Mouse (Mus musculus): Measurements from ENCODE around the gene Kirrel. TPM values are rescaled to one million over a fixed set of nuclear protein-coding genes. Genes with fewer than 3 reads are reported as not detected.

Gene Kirrel
- polyA plus RNA-seq, 1 experiment: 6.0 TPM

- no peak for TF ChIP-seq POLR2A (IDR thresholded peaks at IDR 0.05; ENCODE audit: low read depth, low read length)
- TF ChIP-seq CTCF (IDR thresholded peaks at IDR 0.05; ENCODE audit: extremely low read depth, insufficient read depth, insufficient read length, insufficient replicate concordance): no peak
- Histone ChIP-seq H3K4me3 (ENCODE audit: extremely low read depth, insufficient read depth, insufficient read length) (no peak overlapping the region), H3K27me3 (ENCODE audit: control insufficient read depth, insufficient read depth, low read length) (no peaks in the 10 kb centered on the region), H3K36me3 (ENCODE audit: control insufficient read depth, insufficient read depth, low read length) (no peaks in the 10 kb centered on the region), H3K27ac (ENCODE audit: insufficient read depth, low read length) (no peak overlapping the region), H3K4me1 (ENCODE audit: control insufficient read depth, insufficient read depth, insufficient read length) (no peaks in the 10 kb centered on the region)
- no peak for DNase-seq (ENCODE audit: low read depth in 1 of 2, low spot score in 2 of 2)
- WGBS: 83% methylated on average over 7 of the region's 7 CpGs
Measured at GRCm38 (mm10) chr3:87076161-87076560, 98.4 kb downstream of the Kirrel start.

GRCm38 (mm10) chr3:87072612-87073515 lies 101.7 kb downstream of the Kirrel start:
- Histone ChIP-seq H3K4me3 (ENCODE audit: extremely low read depth, insufficient read depth, insufficient read length) (no peak overlapping the region), H3K36me3 (ENCODE audit: control insufficient read depth, insufficient read depth, low read length) (no peaks in the 10 kb centered on the region), H3K27ac (ENCODE audit: insufficient read depth, low read length) (no peak overlapping the region), H3K27me3 (ENCODE audit: control insufficient read depth, insufficient read depth, low read length) (no peaks in the 10 kb centered on the region), H3K4me1 (ENCODE audit: control insufficient read depth, insufficient read depth, insufficient read length) (no peaks in the 10 kb centered on the region)
- TF ChIP-seq CTCF (IDR thresholded peaks at IDR 0.05; ENCODE audit: extremely low read depth, insufficient read depth, insufficient read length, insufficient replicate concordance) (no peak), POLR2A (IDR thresholded peaks at IDR 0.05; ENCODE audit: low read depth, low read length) (no peak)
- DNase-seq (ENCODE audit: low read depth in 1 of 2, low spot score in 2 of 2): no peak
- WGBS: 75% methylated on average over 13 of the region's 13 CpGs

- Histone ChIP-seq H3K27me3 (ENCODE audit: control insufficient read depth, insufficient read depth, low read length) (no peaks in the 10 kb centered on the region), H3K36me3 (ENCODE audit: control insufficient read depth, insufficient read depth, low read length) (no peaks in the 10 kb centered on the region), H3K4me3 (ENCODE audit: extremely low read depth, insufficient read depth, insufficient read length) (no peak overlapping the region), H3K4me1 (ENCODE audit: control insufficient read depth, insufficient read depth, insufficient read length) (no peaks in the 10 kb centered on the region), H3K27ac (ENCODE audit: insufficient read depth, low read length) (no peak overlapping the region)
- TF ChIP-seq POLR2A (IDR thresholded peaks at IDR 0.05; ENCODE audit: low read depth, low read length) (no peak), CTCF (IDR thresholded peaks at IDR 0.05; ENCODE audit: extremely low read depth, insufficient read depth, insufficient read length, insufficient replicate concordance) (no peak)
- DNase-seq (ENCODE audit: low read depth in 1 of 2, low spot score in 2 of 2): no peak
- 78% methylated on average over 3 of the region's 3 CpGs for WGBS
Measured at GRCm38 (mm10) chr3:87072191-87072590, 102.4 kb downstream of the Kirrel start.

- Histone ChIP-seq H3K4me3 (ENCODE audit: extremely low read depth, insufficient read depth, insufficient read length) (no peak overlapping the region), H3K27ac (ENCODE audit: insufficient read depth, low read length) (no peak overlapping the region), H3K27me3 (ENCODE audit: control insufficient read depth, insufficient read depth, low read length) (no peaks in the 10 kb centered on the region), H3K36me3 (ENCODE audit: control insufficient read depth, insufficient read depth, low read length) (no peaks in the 10 kb centered on the region), H3K4me1 (ENCODE audit: control insufficient read depth, insufficient read depth, insufficient read length) (no peaks in the 10 kb centered on the region)
- TF ChIP-seq CTCF (IDR thresholded peaks at IDR 0.05; ENCODE audit: extremely low read depth, insufficient read depth, insufficient read length, insufficient replicate concordance): no peak
- no peak for TF ChIP-seq POLR2A (IDR thresholded peaks at IDR 0.05; ENCODE audit: low read depth, low read length)
- 82% methylated on average over 8 of the region's 8 CpGs for WGBS
- no peak for DNase-seq (ENCODE audit: low read depth in 1 of 2, low spot score in 2 of 2)
Measured at GRCm38 (mm10) chr3:87067396-87067975, 107.1 kb downstream of the Kirrel start.

- H3K36me3 ChIP-seq (ENCODE audit: control insufficient read depth, insufficient read depth, low read length): no peaks in the 10 kb centered on the region
- TF ChIP-seq CTCF (IDR thresholded peaks at IDR 0.05; ENCODE audit: extremely low read depth, insufficient read depth, insufficient read length, insufficient replicate concordance) (no peak), POLR2A (IDR thresholded peaks at IDR 0.05; ENCODE audit: low read depth, low read length) (no peak)
- H3K27ac ChIP-seq (ENCODE audit: insufficient read depth, low read length): no peak overlapping the region
- no peaks in the 10 kb centered on the region for H3K4me1 ChIP-seq (ENCODE audit: control insufficient read depth, insufficient read depth, insufficient read length)
- WGBS: 67% methylated on average over 1 of the region's 1 CpGs
- no peak for DNase-seq (ENCODE audit: low read depth in 1 of 2, low spot score in 2 of 2)
- H3K27me3 ChIP-seq (ENCODE audit: control insufficient read depth, insufficient read depth, low read length): no peaks in the 10 kb centered on the region
- H3K4me3 ChIP-seq (ENCODE audit: extremely low read depth, insufficient read depth, insufficient read length): no peak overlapping the region
Measured at GRCm38 (mm10) chr3:87053939-87054338, 120.6 kb downstream of the Kirrel start.

GRCm38 (mm10) chr3:87047801-87048200 lies 126.7 kb downstream of the Kirrel start:
- H3K27ac ChIP-seq (ENCODE audit: insufficient read depth, low read length): no peak overlapping the region
- TF ChIP-seq CTCF (IDR thresholded peaks at IDR 0.05; ENCODE audit: extremely low read depth, insufficient read depth, insufficient read length, insufficient replicate concordance): no peak
- TF ChIP-seq POLR2A (IDR thresholded peaks at IDR 0.05; ENCODE audit: low read depth, low read length): no peak
- no peaks in the 10 kb centered on the region for H3K4me1 ChIP-seq (ENCODE audit: control insufficient read depth, insufficient read depth, insufficient read length)
- 90% methylated on average over 5 of the region's 5 CpGs for WGBS
- no peaks in the 10 kb centered on the region for H3K36me3 ChIP-seq (ENCODE audit: control insufficient read depth, insufficient read depth, low read length)
- H3K27me3 ChIP-seq (ENCODE audit: control insufficient read depth, insufficient read depth, low read length): no peaks in the 10 kb centered on the region
- H3K4me3 ChIP-seq (ENCODE audit: extremely low read depth, insufficient read depth, insufficient read length): no peak overlapping the region
- no peak for DNase-seq (ENCODE audit: low read depth in 1 of 2, low spot score in 2 of 2)

- no peak overlapping the region for H3K27ac ChIP-seq (ENCODE audit: insufficient read depth, low read length)
- WGBS: 83% methylated on average over 2 of the region's 2 CpGs
Measured at GRCm38 (mm10) chr3:87041733-87042132, 132.8 kb downstream of the Kirrel start.

More at GRCm38 (mm10) chr3:87041733-87042132, 132.8 kb downstream of the Kirrel start:
- TF ChIP-seq POLR2A (IDR thresholded peaks at IDR 0.05; ENCODE audit: low read depth, low read length) (no peak), CTCF (IDR thresholded peaks at IDR 0.05; ENCODE audit: extremely low read depth, insufficient read depth, insufficient read length, insufficient replicate concordance) (no peak)
- Histone ChIP-seq H3K4me1 (ENCODE audit: control insufficient read depth, insufficient read depth, insufficient read length) (no peaks in the 10 kb centered on the region), H3K27me3 (ENCODE audit: control insufficient read depth, insufficient read depth, low read length) (no peaks in the 10 kb centered on the region), H3K4me3 (ENCODE audit: extremely low read depth, insufficient read depth, insufficient read length) (no peak overlapping the region), H3K36me3 (ENCODE audit: control insufficient read depth, insufficient read depth, low read length) (no peaks in the 10 kb centered on the region)
- DNase-seq (ENCODE audit: low read depth in 1 of 2, low spot score in 2 of 2): no peak

Measured in spleen, adult 2 months (tissue).